Mouse (Mus musculus) kidney, embryonic 16.5 days (tissue): ENCODE results near the gene Pqlc2. TPM values are rescaled to one million over a fixed set of nuclear protein-coding genes. Genes with fewer than 3 reads are reported as not detected.

ENCODE experiments used
- ATAC-seq: fragments of 200-750 bp; cut with Nextera tagmentation; 2 replicates; pipeline ENCODE4 v1.8.0; 2017; ENCODE audit warnings: moderate TSS enrichment; ENCODE audit not compliant: low FRiP score, low TSS enrichment
- H3K27ac ChIP-seq: fragments of 300-500 bp; sonication (generic); 2 replicates; pipeline ENCODE4 v1.5.1; 2014; ENCODE audit warnings: low read length
- H3K27me3 ChIP-seq: fragments of 300-500 bp; sonication (generic); 2 replicates; pipeline ENCODE4 v1.6.1; 2014; ENCODE audit warnings: low read length, control low read depth, mixed read lengths; ENCODE audit not compliant: insufficient read depth
- H3K36me3 ChIP-seq: fragments of 300-500 bp; sonication (generic); 2 replicates; pipeline ENCODE4 v1.6.1; 2014; ENCODE audit warnings: low read length, control low read depth, mixed read lengths; ENCODE audit not compliant: insufficient read depth
- H3K4me1 ChIP-seq: fragments of 300-500 bp; sonication (generic); 2 replicates; pipeline ENCODE4 v1.6.1; 2014; ENCODE audit warnings: low read length, control low read depth, mixed read lengths; ENCODE audit not compliant: insufficient read depth
- H3K4me2 ChIP-seq: fragments of 300-500 bp; sonication (generic); replicated peaks from 2 replicates; pipeline ENCODE4 v1.6.1; 2014; ENCODE audit warnings: low read depth, low read length
- H3K4me3 ChIP-seq: fragments of 300-500 bp; sonication (generic); 2 replicates; pipeline ENCODE4 v1.5.1; 2014; ENCODE audit warnings: mild to moderate bottlenecking, low read length
- H3K9ac ChIP-seq: fragments of 300-500 bp; sonication (generic); replicated peaks from 2 replicates; pipeline ENCODE4 v1.6.1; 2014; ENCODE audit warnings: low read length
- H3K9me3 ChIP-seq: fragments of 300-500 bp; sonication (generic); 2 replicates; pipeline ENCODE4 v1.6.1; 2016; ENCODE audit warnings: low read length, control low read depth
- WGBS: fragments of 180-500 bp; shearing (Covaris S2); extraction: QIAGEN DNeasy Blood & Tissue Kit; methylation state at CpG from one replicate; pipeline ENCODE4 v1.1.7; 2014; 5-methylcytosine and 5-hydroxymethylcytosine counted together
- polyA plus RNA-seq: library from polyadenylated mRNA; unstranded; fragments of >200 nt; fragmentation: Nextera tagmentation; extraction: Ambion mirVana; gene quantifications from 2 replicates; pipeline ENCODE4 v1.2.1, GENCODE M21; 2015

Pqlc2 gene
- polyA plus RNA-seq, 1 experiment from 2014 or later, result 17.6 TPM

GRCm38 (mm10) chr4:139271562-139271961 lies 38.9 kb downstream of the Pqlc2 start:
- no peaks in the 10 kb centered on the region for H3K9me3 ChIP-seq
- H3K4me2 ChIP-seq, result no peak overlapping the region
- no peak overlapping the region for H3K9ac ChIP-seq
- no peak for ATAC-seq
- H3K27ac ChIP-seq, result no peak overlapping the region
- peaks cover 13% of the 10 kb centered on the region; the same call in 1 of the 2 replicates for H3K36me3 ChIP-seq
- WGBS, result 79% methylated on average over 9 of the region's 9 CpGs
- no peak overlapping the region for H3K4me3 ChIP-seq
- H3K27me3 ChIP-seq, result no peaks in the 10 kb centered on the region
- H3K4me1 ChIP-seq, result no peaks in the 10 kb centered on the region

- Histone ChIP-seq H3K4me3 (no peak overlapping the region), H3K4me1 (no peaks in the 10 kb centered on the region), H3K9ac (no peak overlapping the region), H3K27me3 (no peaks in the 10 kb centered on the region), H3K27ac (no peak overlapping the region), H3K9me3 (no peaks in the 10 kb centered on the region), H3K4me2 (no peak overlapping the region), H3K36me3 (peaks cover 18% of the 10 kb centered on the region)
- WGBS, result 83% methylated on average over 3 of the region's 3 CpGs
- no peak for ATAC-seq
Observed at GRCm38 (mm10) chr4:139270168-139270567, 40.3 kb downstream of the Pqlc2 start.

GRCm38 (mm10) chr4:139268242-139268641 lies 42.3 kb downstream of the Pqlc2 start:
- Histone ChIP-seq H3K27ac (no peak overlapping the region), H3K4me1 (no peaks in the 10 kb centered on the region), H3K4me2 (no peak overlapping the region), H3K9ac (no peak overlapping the region), H3K9me3 (no peaks in the 10 kb centered on the region), H3K27me3 (no peaks in the 10 kb centered on the region), H3K4me3 (no peak overlapping the region), H3K36me3 (peaks cover 31% of the 10 kb centered on the region)
- WGBS, result 86% methylated on average over 1 of the region's 1 CpGs
- no peak for ATAC-seq

GRCm38 (mm10) chr4:139267335-139267734 lies 43.2 kb downstream of the Pqlc2 start:
- Histone ChIP-seq H3K27ac (no peak overlapping the region), H3K4me1 (no peaks in the 10 kb centered on the region), H3K36me3 (peaks cover 40% of the 10 kb centered on the region), H3K9me3 (no peaks in the 10 kb centered on the region), H3K4me2 (no peak overlapping the region), H3K4me3 (no peak overlapping the region), H3K9ac (no peak overlapping the region), H3K27me3 (no peaks in the 10 kb centered on the region)
- ATAC-seq, result no peak
- 90% methylated on average over 3 of the region's 3 CpGs for WGBS

GRCm38 (mm10) chr4:139266500-139266865 lies 44.0 kb downstream of the Pqlc2 start:
- H3K9ac ChIP-seq, result no peak overlapping the region
- WGBS, result 72% methylated on average over 7 of the region's 7 CpGs
- no peak overlapping the region for H3K27ac ChIP-seq
- no peaks in the 10 kb centered on the region for H3K9me3 ChIP-seq
- no peaks in the 10 kb centered on the region for H3K4me1 ChIP-seq
- H3K4me2 ChIP-seq, result no peak overlapping the region
- peaks cover 46% of the 10 kb centered on the region for H3K36me3 ChIP-seq
- no peak overlapping the region for H3K4me3 ChIP-seq
- ATAC-seq, result no peak
- H3K27me3 ChIP-seq, result no peaks in the 10 kb centered on the region

- 69% methylated on average over 13 of the region's 13 CpGs for WGBS
- no peaks in the 10 kb centered on the region for H3K27me3 ChIP-seq
- peaks cover 46% of the 10 kb centered on the region for H3K36me3 ChIP-seq
Observed at GRCm38 (mm10) chr4:139265783-139266499, 44.6 kb downstream of the Pqlc2 start.

GRCm38 (mm10) chr4:139262981-139263380 lies 47.5 kb downstream of the Pqlc2 start:
- Histone ChIP-seq H3K27ac (no peak overlapping the region), H3K27me3 (no peaks in the 10 kb centered on the region), H3K36me3 (peaks cover 59% of the 10 kb centered on the region), H3K9ac (no peak overlapping the region), H3K4me1 (no peaks in the 10 kb centered on the region), H3K4me3 (no peak overlapping the region), H3K4me2 (no peak overlapping the region), H3K9me3 (no peaks in the 10 kb centered on the region)
- no peak for ATAC-seq
- WGBS, result 86% methylated on average over 6 of the region's 6 CpGs

More at GRCm38 (mm10) chr4:139265783-139266499, 44.6 kb downstream of the Pqlc2 start:
- H3K9ac ChIP-seq, result no peak overlapping the region
- no peak overlapping the region for H3K4me3 ChIP-seq
- H3K4me2 ChIP-seq, result no peak overlapping the region
- H3K4me1 ChIP-seq, result no peaks in the 10 kb centered on the region
- 0 out of 2 replicates have a peak, but pooled peaks have one; percentile 44 for ATAC-seq
- no peak overlapping the region for H3K27ac ChIP-seq
- H3K9me3 ChIP-seq, result no peaks in the 10 kb centered on the region

- 76% methylated on average over 11 of the region's 11 CpGs for WGBS
- Histone ChIP-seq H3K9me3 (no peaks in the 10 kb centered on the region), H3K4me3 (no peak overlapping the region), H3K4me2 (no peak overlapping the region), H3K27ac (no peak overlapping the region), H3K36me3 (peaks cover 53% of the 10 kb centered on the region), H3K4me1 (0 out of 2 replicates have a peak, but pooled peaks cover 5% of the 10 kb centered on the region), H3K27me3 (no peaks in the 10 kb centered on the region), H3K9ac (no peak overlapping the region)
- no peak for ATAC-seq
Observed at GRCm38 (mm10) chr4:139259302-139259871, 51.1 kb downstream of the Pqlc2 start.

- 71% methylated on average over 6 of the region's 6 CpGs for WGBS
Observed at GRCm38 (mm10) chr4:139258621-139259301, 51.7 kb downstream of the Pqlc2 start.

GRCm38 (mm10) chr4:139256708-139257107 lies 53.8 kb downstream of the Pqlc2 start:
- Histone ChIP-seq H3K27ac (no peak overlapping the region), H3K4me2 (no peak overlapping the region), H3K36me3 (peaks cover 30% of the 10 kb centered on the region), H3K4me3 (no peak overlapping the region), H3K9ac (no peak overlapping the region), H3K4me1 (peaks cover 23% of the 10 kb centered on the region), H3K27me3 (no peaks in the 10 kb centered on the region), H3K9me3 (no peaks in the 10 kb centered on the region)
- no peak for ATAC-seq
- WGBS, result 88% methylated on average over 8 of the region's 8 CpGs

More at GRCm38 (mm10) chr4:139258621-139259301, 51.7 kb downstream of the Pqlc2 start:
- Histone ChIP-seq H3K9ac (no peak overlapping the region), H3K9me3 (no peaks in the 10 kb centered on the region), H3K27ac (peak overlapping the region; percentile 36; the same call in 1 of the 2 replicates), H3K36me3 (peaks cover 50% of the 10 kb centered on the region), H3K27me3 (no peaks in the 10 kb centered on the region), H3K4me3 (no peak overlapping the region), H3K4me2 (no peak overlapping the region), H3K4me1 (0 out of 2 replicates have a peak, but pooled peaks cover 5% of the 10 kb centered on the region)
- ATAC-seq, result no peak
